Mouse (Mus musculus): ENCODE measurements around the gene Casp3. TPM values are rescaled to one million over a fixed set of nuclear protein-coding genes. Genes with fewer than 3 reads are reported as not detected.

Gene Casp3
- total RNA-seq, 2 experiments from 2014 or later: 64.6 to 76.1 TPM

DNA sequence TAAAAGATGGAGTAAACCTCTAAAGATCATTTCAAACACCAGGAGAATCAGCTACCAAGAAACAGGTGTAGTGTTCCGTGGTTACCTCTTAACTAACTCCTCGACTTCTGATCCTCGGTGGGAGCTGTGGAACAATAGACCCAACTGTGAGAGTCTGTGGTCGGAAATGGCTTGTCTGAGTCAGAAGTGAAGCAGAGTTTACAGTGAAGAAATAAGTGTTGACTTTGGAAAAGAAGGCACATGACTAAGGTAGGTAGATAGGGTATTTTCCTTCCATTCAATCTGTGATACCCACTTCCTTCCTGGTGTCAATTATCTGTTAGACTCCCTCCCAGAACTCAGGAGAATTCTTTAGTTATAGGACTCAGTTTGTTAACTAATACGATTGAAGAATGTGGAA lies 24.2 kb downstream of the Casp3 start:
- intact Hi-C loops (cut with DNase I): no loop called here
- no peak for DNase-seq (ENCODE audit: extremely low spot score in 1 of 2, low spot score in 2 of 2)

DNA sequence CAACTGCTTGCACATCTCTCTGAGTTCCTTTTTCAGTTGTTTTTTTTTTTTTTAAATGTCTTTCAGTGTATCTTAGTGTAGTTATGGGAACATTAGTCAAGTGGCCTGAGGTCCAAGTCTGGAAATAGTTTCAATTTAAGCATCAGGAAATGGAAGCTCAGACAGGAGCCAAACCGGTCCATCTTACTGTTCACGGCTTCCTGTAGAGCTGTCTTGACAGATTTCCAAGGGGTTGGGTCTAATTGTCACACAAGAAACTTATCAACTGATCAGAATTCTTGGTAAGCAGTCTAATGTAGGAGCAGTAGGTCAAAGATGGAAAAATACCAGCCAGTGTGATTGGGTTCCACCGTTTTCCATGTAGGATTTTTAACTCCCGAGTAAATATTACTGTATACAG lies 31.3 kb downstream of the Casp3 start:
- intact Hi-C loops (cut with DNase I): no loop called here
- no peak for DNase-seq (ENCODE audit: extremely low spot score in 1 of 2, low spot score in 2 of 2)

DNA sequence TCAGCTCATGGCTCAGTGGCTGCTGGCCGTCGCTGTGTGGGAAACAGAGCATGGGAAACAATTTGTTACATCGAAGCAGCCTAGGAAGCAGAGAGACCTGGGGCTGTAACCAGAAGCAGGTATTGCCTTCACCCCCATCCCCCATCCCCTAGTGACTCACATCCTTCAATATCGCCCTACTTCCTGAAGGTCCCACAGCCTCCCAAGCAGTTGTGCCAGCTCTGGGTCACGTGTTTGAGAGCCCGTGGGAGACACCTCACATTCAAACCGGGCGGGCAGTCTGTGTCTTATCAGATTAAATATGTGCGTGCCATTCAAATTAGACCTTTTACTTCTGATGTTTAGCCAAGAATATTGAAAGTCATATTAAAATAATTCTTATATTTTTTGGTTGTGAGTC lies 34.8 kb downstream of the Casp3 start:
- peak in 1 of 2 experiments; percentile 26 for DNase-seq (ENCODE audit: extremely low spot score in 1 of 2, low spot score in 2 of 2)
- intact Hi-C loops (cut with DNase I): no loop called here

DNA sequence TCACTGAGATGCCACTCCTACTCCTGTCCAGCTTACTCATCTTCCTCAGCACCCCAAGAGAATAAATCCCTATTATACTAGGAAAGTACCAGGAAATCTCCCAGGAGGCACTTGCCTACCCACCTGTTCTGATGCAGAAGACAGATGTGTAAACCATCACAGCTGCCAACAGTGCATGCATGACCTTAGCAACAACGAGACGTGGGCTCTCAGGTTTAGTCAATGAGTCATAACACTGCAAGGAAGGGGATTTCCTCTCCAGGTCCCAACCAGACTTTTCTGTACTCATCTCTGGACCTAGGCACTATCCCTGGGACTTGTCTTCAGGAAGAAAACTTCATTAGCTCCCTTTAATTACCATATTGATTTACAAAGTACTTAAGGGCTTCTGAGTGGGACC lies 38.8 kb downstream of the Casp3 start:
- no peak for DNase-seq (ENCODE audit: extremely low spot score in 1 of 2, low spot score in 2 of 2)
- intact Hi-C loops (cut with DNase I): no loop called here

DNA sequence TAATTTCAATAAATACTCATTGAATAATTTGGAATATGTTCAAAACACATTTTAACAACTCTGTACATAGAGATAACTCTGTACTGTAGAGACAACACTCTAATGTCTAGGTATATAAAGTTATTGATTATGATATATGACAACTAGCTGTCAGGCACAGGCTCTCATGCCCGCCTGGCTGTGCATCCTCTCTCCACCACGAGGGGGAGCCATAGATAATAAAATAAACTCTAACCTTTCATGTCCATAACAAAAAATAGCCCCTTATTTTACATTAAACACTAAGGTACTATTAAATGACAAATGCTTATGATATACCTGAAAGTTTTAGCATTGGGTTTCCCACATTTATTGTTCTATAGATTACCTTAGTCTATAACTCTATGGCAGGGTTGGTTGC lies 54.4 kb downstream of the Casp3 start:
- intact Hi-C loops (cut with DNase I): loop anchor here (2.0 to 5.0 kb wide), 3 partner anchors 266 to 701 kb away; no protein-coding TSS in a partner anchor

DNA sequence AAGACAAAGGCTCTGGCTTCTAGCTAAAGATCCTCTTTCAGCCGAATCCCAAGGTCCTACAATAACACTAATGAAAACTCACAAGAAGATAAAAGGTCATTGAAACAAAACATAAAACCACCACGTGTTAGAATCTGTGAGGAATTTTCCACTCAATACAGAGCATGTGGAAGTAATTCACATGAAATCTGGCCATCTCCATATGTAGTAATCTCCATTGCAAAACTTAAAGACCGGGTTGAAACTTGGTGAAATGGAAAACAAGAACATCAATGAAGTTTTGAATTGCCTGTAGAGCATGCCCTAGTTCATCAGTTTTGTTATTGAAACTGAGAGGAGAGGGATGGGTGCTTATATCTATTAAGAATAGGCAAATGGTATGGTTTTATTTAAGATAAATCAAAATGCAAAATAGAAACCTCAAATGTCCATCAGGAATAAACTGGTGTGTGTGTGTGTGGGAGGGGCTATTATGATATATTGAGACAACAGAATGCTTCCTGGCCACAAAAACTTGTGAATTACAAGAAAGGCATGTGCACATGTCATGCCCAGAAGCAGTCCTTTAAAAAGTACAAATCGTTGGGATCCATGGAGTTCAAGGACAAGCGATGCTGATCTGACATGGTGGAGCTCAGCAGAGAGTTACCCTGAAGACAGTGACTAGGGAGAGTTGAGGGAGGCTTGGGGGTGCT lies 63.7 kb downstream of the Casp3 start:
- intact Hi-C loops (cut with DNase I): no loop called here

More for the DNA sequence above, 54.4 kb downstream of the Casp3 start:
- DNase-seq (ENCODE audit: extremely low spot score in 1 of 2, low spot score in 2 of 2): peak; percentile 45

DNA sequence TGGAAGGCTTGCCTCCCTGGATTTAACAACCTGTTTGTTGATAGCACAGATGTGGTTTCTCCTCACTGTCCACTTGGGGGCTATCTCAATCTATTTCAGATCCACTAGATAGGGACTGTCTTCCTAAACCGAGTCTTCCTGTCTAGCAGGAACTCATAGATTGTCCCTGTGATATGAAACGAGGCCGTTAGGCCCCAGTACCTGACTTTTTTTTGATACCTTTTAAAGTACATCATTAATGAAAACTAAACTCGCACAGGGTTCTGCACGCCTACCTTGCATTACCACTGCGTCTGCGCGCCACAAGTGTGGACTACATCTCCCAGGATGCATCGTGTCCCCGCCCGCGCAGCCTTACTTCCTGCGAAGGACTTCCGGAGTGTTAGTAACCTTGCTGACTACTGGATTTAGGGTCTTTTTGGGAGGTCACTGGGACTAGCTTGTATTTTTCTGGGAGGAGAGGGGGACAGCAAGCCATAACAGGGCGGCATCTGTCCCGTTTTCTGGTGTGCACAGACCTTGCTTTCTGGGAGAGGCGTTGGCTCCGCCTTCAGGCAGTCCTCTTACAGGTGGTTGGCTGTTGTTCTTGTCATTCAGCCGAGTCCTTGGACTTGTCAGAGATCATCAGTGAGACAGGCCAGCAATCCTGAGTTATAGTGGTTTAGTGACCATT lies 69.7 kb downstream of the Casp3 start:
- intact Hi-C loops (cut with DNase I): loop anchor here (5.0 kb wide), 2 partner anchors 51 to 251 kb away; partner anchors contain the start of gene Irf2
- DNase-seq (ENCODE audit: extremely low spot score in 1 of 2, low spot score in 2 of 2): peak; percentile 91 to 94

More for the DNA sequence above, 63.7 kb downstream of the Casp3 start:
- DNase-seq (ENCODE audit: extremely low spot score in 1 of 2, low spot score in 2 of 2): no peak

Other genes with a start within 250 kb of the Casp3 start
- gene Acsl1, start 146.3 kb upstream of the Casp3 start, total RNA-seq (2021): 10 to 100 TPM; 46.5 to 48.4 TPM
- 1 to 10 TPM; 2.7 to 3.6 TPM for gene Cenpu, start 65.3 kb upstream of the Casp3 start, total RNA-seq (2021)
- gene Primpol, start 79 bp upstream of the Casp3 start, total RNA-seq (2021): 1 to 10 TPM; 4.3 to 6.5 TPM
- gene Irf2, start 122.4 kb downstream of the Casp3 start, total RNA-seq (2021): 10 to 100 TPM; 30.3 to 36.5 TPM

All from left cerebral cortex, postnatal 10 days (tissue).